Mouse (Mus musculus) midbrain, embryonic 10.5 days (tissue): ENCODE measurements around the gene Ppp1r21. TPM values are rescaled to one million over a fixed set of nuclear protein-coding genes. Genes with fewer than 3 reads are reported as not detected.

Experiments used
- DNase-seq: peaks from one replicate; pipeline ENCODE4 v3.0.0-alpha.2; 2017; ENCODE audit warnings: low spot score
- H3K27ac ChIP-seq: fragments of 300-500 bp; sonication (generic); replicated peaks from 2 replicates; pipeline ENCODE4 v1.5.1; 2016; ENCODE audit warnings: mild to moderate bottlenecking
- H3K27me3 ChIP-seq: fragments of 300-500 bp; sonication (generic); 2 replicates; pipeline ENCODE4 v1.6.1; 2016; ENCODE audit warnings: low read depth, mild to moderate bottlenecking; ENCODE audit not compliant: poor library complexity, severe bottlenecking
- H3K36me3 ChIP-seq: fragments of 300-500 bp; sonication (generic); 2 replicates; pipeline ENCODE4 v1.6.1; 2016; ENCODE audit warnings: mild to moderate bottlenecking, moderate library complexity
- H3K4me1 ChIP-seq: fragments of 300-500 bp; sonication (generic); 2 replicates; pipeline ENCODE4 v1.6.1; 2016
- H3K4me3 ChIP-seq: fragments of 300-500 bp; sonication (generic); 2 replicates; pipeline ENCODE4 v1.5.1; 2016; ENCODE audit warnings: mild to moderate bottlenecking, moderate library complexity
- H3K9me3 ChIP-seq: fragments of 300-500 bp; sonication (generic); replicated peaks from 2 replicates; pipeline ENCODE4 v1.6.1; 2016; ENCODE audit warnings: mild to moderate bottlenecking
- WGBS: fragments of 180-500 bp; shearing (Covaris S2); methylation state at CpG from one replicate; pipeline ENCODE4 v1.1.7; 2016; 5-methylcytosine and 5-hydroxymethylcytosine counted together
- polyA plus RNA-seq: library from polyadenylated mRNA; unstranded; fragments of >200 nt; fragmentation: Nextera tagmentation; extraction: Ambion mirVana; gene quantifications from 2 replicates; pipeline ENCODE4 v1.2.1, GENCODE M21; 2016

Ppp1r21 gene
- polyA plus RNA-seq, 1 experiment from 2014 or later, result 17.8 TPM

GRCm38 (mm10) chr17:88609361-88609760 lies 79.4 kb downstream of the Ppp1r21 start:
- WGBS, result 82% methylated on average over 15 of the region's 15 CpGs
- H3K4me1 ChIP-seq, result peaks cover 5% of the 10 kb centered on the region; the same call in 1 of the 2 replicates

GRCm38 (mm10) chr17:88611057-88611456 lies 81.1 kb downstream of the Ppp1r21 start:
- Histone ChIP-seq H3K9me3 (no peaks in the 10 kb centered on the region), H3K4me3 (no peak overlapping the region), H3K4me1 (peaks cover 5% of the 10 kb centered on the region; the same call in 1 of the 2 replicates), H3K36me3 (no peaks in the 10 kb centered on the region), H3K27ac (no peak overlapping the region), H3K27me3 (no peaks in the 10 kb centered on the region)
- WGBS, result 80% methylated on average over 2 of the region's 2 CpGs
- DNase-seq, result no peak

More at GRCm38 (mm10) chr17:88609361-88609760, 79.4 kb downstream of the Ppp1r21 start:
- H3K27ac ChIP-seq, result no peak overlapping the region
- no peaks in the 10 kb centered on the region for H3K36me3 ChIP-seq
- no peaks in the 10 kb centered on the region for H3K9me3 ChIP-seq
- H3K27me3 ChIP-seq, result no peaks in the 10 kb centered on the region
- DNase-seq, result no peak
- H3K4me3 ChIP-seq, result no peak overlapping the region

- H3K9me3 ChIP-seq, result no peaks in the 10 kb centered on the region
- H3K4me3 ChIP-seq, result no peak overlapping the region
- H3K36me3 ChIP-seq, result no peaks in the 10 kb centered on the region
- DNase-seq, result no peak
- H3K4me1 ChIP-seq, result peaks cover 5% of the 10 kb centered on the region; the same call in 1 of the 2 replicates
- H3K27ac ChIP-seq, result no peak overlapping the region
- no peaks in the 10 kb centered on the region for H3K27me3 ChIP-seq
- WGBS, result 64% methylated on average over 6 of the region's 6 CpGs
Measured at GRCm38 (mm10) chr17:88613172-88613571, 83.3 kb downstream of the Ppp1r21 start.

GRCm38 (mm10) chr17:88613721-88614120 lies 83.8 kb downstream of the Ppp1r21 start:
- Histone ChIP-seq H3K4me3 (no peak overlapping the region), H3K27ac (no peak overlapping the region), H3K36me3 (no peaks in the 10 kb centered on the region), H3K4me1 (peaks cover 5% of the 10 kb centered on the region; the same call in 1 of the 2 replicates), H3K9me3 (no peaks in the 10 kb centered on the region), H3K27me3 (no peaks in the 10 kb centered on the region)
- 86% methylated on average over 3 of the region's 3 CpGs for WGBS
- no peak for DNase-seq

GRCm38 (mm10) chr17:88614234-88614633 lies 84.3 kb downstream of the Ppp1r21 start:
- H3K36me3 ChIP-seq, result no peaks in the 10 kb centered on the region
- DNase-seq, result no peak
- H3K9me3 ChIP-seq, result no peaks in the 10 kb centered on the region
- 81% methylated on average over 3 of the region's 3 CpGs for WGBS
- no peaks in the 10 kb centered on the region for H3K27me3 ChIP-seq
- peaks cover 5% of the 10 kb centered on the region; the same call in 1 of the 2 replicates for H3K4me1 ChIP-seq
- H3K4me3 ChIP-seq, result no peak overlapping the region
- no peak overlapping the region for H3K27ac ChIP-seq

- Histone ChIP-seq H3K9me3 (no peaks in the 10 kb centered on the region; the same call in 1 of the 2 replicates), H3K27me3 (no peaks in the 10 kb centered on the region), H3K4me1 (peaks cover 5% of the 10 kb centered on the region; the same call in 1 of the 2 replicates), H3K4me3 (no peak overlapping the region), H3K36me3 (no peaks in the 10 kb centered on the region), H3K27ac (no peak overlapping the region)
- no peak for DNase-seq
- 89% methylated on average over 1 of the region's 1 CpGs for WGBS
Measured at GRCm38 (mm10) chr17:88614733-88615132, 84.8 kb downstream of the Ppp1r21 start.

GRCm38 (mm10) chr17:88615492-88616155 lies 85.7 kb downstream of the Ppp1r21 start:
- Histone ChIP-seq H3K4me3 (no peak overlapping the region), H3K36me3 (peaks cover 4% of the 10 kb centered on the region; the same call in 1 of the 2 replicates), H3K27ac (no peak overlapping the region), H3K9me3 (no peaks in the 10 kb centered on the region; the same call in 1 of the 2 replicates), H3K4me1 (peaks cover 5% of the 10 kb centered on the region; the same call in 1 of the 2 replicates), H3K27me3 (no peaks in the 10 kb centered on the region)
- WGBS, result 84% methylated on average over 1 of the region's 1 CpGs
- no peak for DNase-seq

- no peak for DNase-seq
Measured at GRCm38 (mm10) chr17:88620935-88621334, 91.0 kb downstream of the Ppp1r21 start.

GRCm38 (mm10) chr17:88621374-88621773 lies 91.5 kb downstream of the Ppp1r21 start:
- DNase-seq, result no peak
- no peaks in the 10 kb centered on the region; the same call in 1 of the 2 replicates for H3K9me3 ChIP-seq
- H3K27me3 ChIP-seq, result no peaks in the 10 kb centered on the region
- peaks cover 12% of the 10 kb centered on the region; the same call in 1 of the 2 replicates for H3K36me3 ChIP-seq
- H3K4me1 ChIP-seq, result peaks cover 12% of the 10 kb centered on the region
- no peak overlapping the region for H3K4me3 ChIP-seq
- H3K27ac ChIP-seq, result no peak overlapping the region
- WGBS, result 89% methylated on average over 3 of the region's 3 CpGs

More at GRCm38 (mm10) chr17:88620935-88621334, 91.0 kb downstream of the Ppp1r21 start:
- Histone ChIP-seq H3K36me3 (peaks cover 12% of the 10 kb centered on the region; the same call in 1 of the 2 replicates), H3K27ac (no peak overlapping the region), H3K4me1 (peaks cover 7% of the 10 kb centered on the region), H3K9me3 (no peaks in the 10 kb centered on the region; the same call in 1 of the 2 replicates), H3K27me3 (no peaks in the 10 kb centered on the region), H3K4me3 (no peak overlapping the region)
- WGBS, result 87% methylated on average over 4 of the region's 4 CpGs

GRCm38 (mm10) chr17:88622711-88623110 lies 92.8 kb downstream of the Ppp1r21 start:
- Histone ChIP-seq H3K27ac (no peak overlapping the region), H3K4me1 (peaks cover 20% of the 10 kb centered on the region), H3K4me3 (no peak overlapping the region), H3K9me3 (no peaks in the 10 kb centered on the region; the same call in 1 of the 2 replicates), H3K36me3 (peaks cover 12% of the 10 kb centered on the region; the same call in 1 of the 2 replicates), H3K27me3 (no peaks in the 10 kb centered on the region)
- DNase-seq, result no peak
- 84% methylated on average over 1 of the region's 1 CpGs for WGBS

- 88% methylated on average over 4 of the region's 4 CpGs for WGBS
- H3K27ac ChIP-seq, result no peak overlapping the region
Measured at GRCm38 (mm10) chr17:88624386-88624785, 94.5 kb downstream of the Ppp1r21 start.

GRCm38 (mm10) chr17:88625350-88625749 lies 95.4 kb downstream of the Ppp1r21 start:
- peak overlapping the region; percentile 10; the same call in 1 of the 2 replicates for H3K27ac ChIP-seq
- H3K27me3 ChIP-seq, result no peaks in the 10 kb centered on the region
- 0 out of 2 replicates have a peak, but pooled peaks cover 10% of the 10 kb centered on the region for H3K36me3 ChIP-seq
- WGBS, result 93% methylated on average over 13 of the region's 13 CpGs
- H3K9me3 ChIP-seq, result no peaks in the 10 kb centered on the region
- H3K4me3 ChIP-seq, result no peak overlapping the region
- DNase-seq, result no peak
- H3K4me1 ChIP-seq, result peaks cover 39% of the 10 kb centered on the region

More at GRCm38 (mm10) chr17:88624386-88624785, 94.5 kb downstream of the Ppp1r21 start:
- DNase-seq, result no peak
- Histone ChIP-seq H3K4me3 (no peak overlapping the region), H3K27me3 (no peaks in the 10 kb centered on the region), H3K9me3 (no peaks in the 10 kb centered on the region; the same call in 1 of the 2 replicates), H3K36me3 (peaks cover 12% of the 10 kb centered on the region; the same call in 1 of the 2 replicates), H3K4me1 (peaks cover 29% of the 10 kb centered on the region)

GRCm38 (mm10) chr17:88625931-88626330 lies 96.0 kb downstream of the Ppp1r21 start:
- Histone ChIP-seq H3K27me3 (no peaks in the 10 kb centered on the region), H3K27ac (peak overlapping the region; percentile 64), H3K36me3 (0 out of 2 replicates have a peak, but pooled peaks cover 7% of the 10 kb centered on the region), H3K4me1 (peaks cover 45% of the 10 kb centered on the region), H3K4me3 (no peak overlapping the region), H3K9me3 (no peaks in the 10 kb centered on the region)
- WGBS, result 83% methylated on average over 7 of the region's 7 CpGs
- DNase-seq, result no peak
